Mouse (Mus musculus): ENCODE data around the gene Man1c1. TPM values are rescaled to one million over a fixed set of nuclear protein-coding genes. Genes with fewer than 3 reads are reported as not detected.
A peak's percentile ranks its signal among the peaks of the same experiment; 100 is the strongest.

Man1c1 gene
- polyA plus RNA-seq, 1 experiment from 2014 or later: 2.5 TPM

GRCm38 (mm10) chr4:134542726-134543125 lies 161.4 kb downstream of the Man1c1 start:
- no peak for ATAC-seq (replicated peaks)
- no peak overlapping the region for H3K4me2 ChIP-seq (replicated peaks)
- no peaks in the 10 kb centered on the region for H3K27me3 ChIP-seq
- no peaks in the 10 kb centered on the region for H3K9me3 ChIP-seq
- no peak overlapping the region for H3K9ac ChIP-seq (replicated peaks)
- H3K4me1 ChIP-seq: peaks cover 13% of the 10 kb centered on the region
- no peak overlapping the region for H3K27ac ChIP-seq (replicated peaks)
- peaks cover 55% of the 10 kb centered on the region for H3K36me3 ChIP-seq
- no peak overlapping the region for H3K4me3 ChIP-seq
- 90% methylated on average over 9 of the region's 9 CpGs for WGBS

- no peaks in the 10 kb centered on the region for H3K9me3 ChIP-seq
- ATAC-seq (replicated peaks): no peak
- H3K4me1 ChIP-seq: peaks cover 18% of the 10 kb centered on the region
- H3K27ac ChIP-seq (replicated peaks): no peak overlapping the region
- H3K4me3 ChIP-seq: no peak overlapping the region
- no peak overlapping the region for H3K4me2 ChIP-seq (replicated peaks)
- 61% methylated on average over 10 of the region's 10 CpGs for WGBS
- H3K27me3 ChIP-seq: no peaks in the 10 kb centered on the region
- peaks cover 43% of the 10 kb centered on the region for H3K36me3 ChIP-seq
- H3K9ac ChIP-seq (replicated peaks): no peak overlapping the region
These were observed 165.0 kb downstream of the Man1c1 start for GRCm38 (mm10) chr4:134538997-134539580.

- Histone ChIP-seq H3K27me3 (no peaks in the 10 kb centered on the region), H3K27ac (replicated peaks) (peak overlapping the region; percentile 86), H3K4me1 (peaks cover 29% of the 10 kb centered on the region), H3K36me3 (peaks cover 29% of the 10 kb centered on the region), H3K4me3 (peak overlapping the region; percentile 95), H3K9me3 (no peaks in the 10 kb centered on the region), H3K4me2 (replicated peaks) (peak overlapping the region; percentile 91), H3K9ac (replicated peaks) (peak overlapping the region; percentile 78)
- WGBS: 4% methylated on average over 8 of the region's 8 CpGs
- ATAC-seq (replicated peaks): peak; percentile 27
These were observed 168.3 kb downstream of the Man1c1 start for GRCm38 (mm10) chr4:134535787-134536151.

- peak; percentile 97 for ATAC-seq (replicated peaks)
- H3K4me3 ChIP-seq: peak within 1 kb of the TSS; percentile 95
- no peaks in the 10 kb centered on the region for H3K9me3 ChIP-seq
- H3K4me1 ChIP-seq: peaks cover 29% of the 10 kb centered on the region
- peak within 1 kb of the TSS; percentile 78 for H3K9ac ChIP-seq (replicated peaks)
- H3K27me3 ChIP-seq: no peaks in the 10 kb centered on the region
- under 1% methylated on average over 71 of the region's 71 CpGs for WGBS
- H3K27ac ChIP-seq (replicated peaks): peak within 1 kb of the TSS; percentile 86
- peaks cover 25% of the 10 kb centered on the region for H3K36me3 ChIP-seq
- peak within 1 kb of the TSS; percentile 91 for H3K4me2 ChIP-seq (replicated peaks)
These were observed 168.9 kb downstream of the Man1c1 start, which contains the start of gene Mtfr1l for GRCm38 (mm10) chr4:134534932-134535786. TSS of gene Mtfr1l (minus strand) at chr4:134535387.

GRCm38 (mm10) chr4:134534124-134534886 lies 169.8 kb downstream of the Man1c1 start:
- under 1% methylated on average over 57 of the region's 57 CpGs for WGBS
- Histone ChIP-seq H3K27ac (replicated peaks) (peak overlapping the region; percentile 86), H3K4me2 (replicated peaks) (peak overlapping the region; percentile 91), H3K9me3 (no peaks in the 10 kb centered on the region), H3K9ac (replicated peaks) (peak overlapping the region; percentile 78), H3K4me3 (peak overlapping the region; percentile 95), H3K27me3 (no peaks in the 10 kb centered on the region), H3K36me3 (peaks cover 25% of the 10 kb centered on the region), H3K4me1 (peaks cover 28% of the 10 kb centered on the region)
- no peak; the same call in none of the 2 replicates for ATAC-seq (replicated peaks)

- 88% methylated on average over 4 of the region's 4 CpGs for WGBS
- H3K4me3 ChIP-seq: no peak overlapping the region
- peak overlapping the region; percentile 91; the same call in 1 of the 2 replicates for H3K4me2 ChIP-seq (replicated peaks)
- no peak overlapping the region for H3K27ac ChIP-seq (replicated peaks)
- H3K36me3 ChIP-seq: peaks cover 27% of the 10 kb centered on the region
- H3K4me1 ChIP-seq: peaks cover 23% of the 10 kb centered on the region
- ATAC-seq (replicated peaks): no peak
- H3K9me3 ChIP-seq: no peaks in the 10 kb centered on the region
- H3K27me3 ChIP-seq: no peaks in the 10 kb centered on the region
- no peak overlapping the region for H3K9ac ChIP-seq (replicated peaks)
These were observed 170.7 kb downstream of the Man1c1 start for GRCm38 (mm10) chr4:134533421-134533820.

- Histone ChIP-seq H3K4me3 (no peak overlapping the region), H3K27ac (replicated peaks) (no peak overlapping the region), H3K27me3 (no peaks in the 10 kb centered on the region), H3K36me3 (peaks cover 31% of the 10 kb centered on the region), H3K4me2 (replicated peaks) (no peak overlapping the region), H3K9ac (replicated peaks) (no peak overlapping the region), H3K4me1 (peaks cover 23% of the 10 kb centered on the region), H3K9me3 (no peaks in the 10 kb centered on the region)
- ATAC-seq (replicated peaks): no peak
- WGBS: 89% methylated on average over 4 of the region's 4 CpGs
These were observed 171.2 kb downstream of the Man1c1 start for GRCm38 (mm10) chr4:134532928-134533327.

GRCm38 (mm10) chr4:134526220-134526619 lies 177.9 kb downstream of the Man1c1 start:
- Histone ChIP-seq H3K27ac (replicated peaks) (no peak overlapping the region), H3K4me1 (no peaks in the 10 kb centered on the region), H3K36me3 (peaks cover 62% of the 10 kb centered on the region), H3K4me2 (replicated peaks) (no peak overlapping the region), H3K4me3 (no peak overlapping the region), H3K9ac (replicated peaks) (no peak overlapping the region), H3K9me3 (no peaks in the 10 kb centered on the region), H3K27me3 (no peaks in the 10 kb centered on the region)
- WGBS: 52% methylated on average over 5 of the region's 5 CpGs
- ATAC-seq (replicated peaks): no peak

GRCm38 (mm10) chr4:134525806-134526205 lies 178.3 kb downstream of the Man1c1 start:
- no peak overlapping the region for H3K4me3 ChIP-seq
- no peaks in the 10 kb centered on the region for H3K9me3 ChIP-seq
- H3K36me3 ChIP-seq: peaks cover 58% of the 10 kb centered on the region
- H3K27ac ChIP-seq (replicated peaks): no peak overlapping the region
- H3K4me2 ChIP-seq (replicated peaks): no peak overlapping the region
- ATAC-seq (replicated peaks): no peak
- H3K9ac ChIP-seq (replicated peaks): no peak overlapping the region
- 24% methylated on average over 5 of the region's 5 CpGs for WGBS
- no peaks in the 10 kb centered on the region for H3K4me1 ChIP-seq
- no peaks in the 10 kb centered on the region for H3K27me3 ChIP-seq

- no peak overlapping the region for H3K27ac ChIP-seq (replicated peaks)
- WGBS: 89% methylated on average over 4 of the region's 4 CpGs
- H3K4me3 ChIP-seq: no peak overlapping the region
- no peaks in the 10 kb centered on the region for H3K4me1 ChIP-seq
- H3K4me2 ChIP-seq (replicated peaks): no peak overlapping the region
- no peaks in the 10 kb centered on the region for H3K27me3 ChIP-seq
- no peak overlapping the region for H3K9ac ChIP-seq (replicated peaks)
- no peaks in the 10 kb centered on the region for H3K9me3 ChIP-seq
- H3K36me3 ChIP-seq: peaks cover 39% of the 10 kb centered on the region
- ATAC-seq (replicated peaks): no peak
These were observed 180.6 kb downstream of the Man1c1 start for GRCm38 (mm10) chr4:134523447-134523846.

GRCm38 (mm10) chr4:134519281-134519680 lies 184.8 kb downstream of the Man1c1 start:
- H3K36me3 ChIP-seq: no peaks in the 10 kb centered on the region
- no peak for ATAC-seq (replicated peaks)
- H3K4me2 ChIP-seq (replicated peaks): no peak overlapping the region
- H3K27me3 ChIP-seq: no peaks in the 10 kb centered on the region
- no peak overlapping the region for H3K27ac ChIP-seq (replicated peaks)
- H3K4me1 ChIP-seq: no peaks in the 10 kb centered on the region
- H3K4me3 ChIP-seq: no peak overlapping the region
- no peaks in the 10 kb centered on the region for H3K9me3 ChIP-seq
- no peak overlapping the region for H3K9ac ChIP-seq (replicated peaks)

- ATAC-seq (replicated peaks): no peak
- H3K9me3 ChIP-seq: no peaks in the 10 kb centered on the region
- no peaks in the 10 kb centered on the region for H3K4me1 ChIP-seq
- H3K27ac ChIP-seq (replicated peaks): no peak overlapping the region
- no peak overlapping the region for H3K9ac ChIP-seq (replicated peaks)
- WGBS: 83% methylated on average over 4 of the region's 4 CpGs
- H3K4me3 ChIP-seq: no peak overlapping the region
- no peaks in the 10 kb centered on the region for H3K27me3 ChIP-seq
- H3K4me2 ChIP-seq (replicated peaks): no peak overlapping the region
- no peaks in the 10 kb centered on the region for H3K36me3 ChIP-seq
These were observed 185.5 kb downstream of the Man1c1 start for GRCm38 (mm10) chr4:134518541-134518940.
